Mouse (Mus musculus) small intestine, adult 2 months (tissue): ENCODE measurements around the gene Wfikkn2. TPM values are rescaled to one million over a fixed set of nuclear protein-coding genes. Genes with fewer than 3 reads are reported as not detected.

Source experiments
- H3K27ac ChIP-seq: fragments of 200-500 bp; 2 replicates; pipeline ENCODE4 v1.5.1; 2012; ENCODE audit warnings: low read depth, low read length, control low read depth, inconsistent platforms; ENCODE audit not compliant: insufficient read depth
- H3K27me3 ChIP-seq: fragments of 200-500 bp; 2 replicates; pipeline ENCODE4 v1.6.1; 2012; ENCODE audit warnings: mild to moderate bottlenecking, moderate library complexity, low read length, inconsistent platforms; ENCODE audit not compliant: control insufficient read depth, insufficient read depth
- H3K36me3 ChIP-seq: fragments of 200-500 bp; 2 replicates; pipeline ENCODE4 v1.6.1; 2012; ENCODE audit warnings: mild to moderate bottlenecking, low read length, control low read depth, inconsistent platforms; ENCODE audit not compliant: control insufficient read depth, insufficient read depth
- H3K4me1 ChIP-seq: fragments of 200-500 bp; 2 replicates; pipeline ENCODE4 v1.6.1; 2012; ENCODE audit warnings: low read length, inconsistent platforms, mixed read lengths; ENCODE audit not compliant: control insufficient read depth, insufficient read depth, insufficient read length
- H3K4me3 ChIP-seq: fragments of 200-500 bp; 2 replicates; pipeline ENCODE4 v1.5.1; 2012; ENCODE audit warnings: low read depth, mild to moderate bottlenecking, control low read depth, inconsistent platforms, low read length, moderate library complexity
- CTCF ChIP-seq: fragments of 200-500 bp; IDR thresholded peaks from 2 replicates; pipeline ENCODE4 v1.5.1; 2012; ENCODE audit warnings: low read depth, mild to moderate bottlenecking, control low read depth, inconsistent platforms, low read length, moderate library complexity, mixed read lengths; ENCODE audit not compliant: insufficient replicate concordance, insufficient read length; ENCODE audit errors: extremely low read depth
- POLR2A ChIP-seq: fragments of 200-500 bp; IDR thresholded peaks from 2 replicates; pipeline ENCODE4 v1.6.1; 2012; ENCODE audit warnings: low read depth, mild to moderate bottlenecking, control low read depth, inconsistent platforms, low read length, moderate library complexity
- WGBS: fragments of 180-500 bp; shearing (Covaris S2); methylation state at CpG from one replicate; pipeline ENCODE4 v1.1.7; 2018; 5-methylcytosine and 5-hydroxymethylcytosine counted together
- polyA plus RNA-seq: library from polyadenylated mRNA; depleted of rRNA; stranded (reverse); fragments of >200 nt; gene quantifications from 2 replicates; pipeline ENCODE4 v1.2.3, GENCODE M21; 2012

Wfikkn2 gene
- polyA plus RNA-seq, 1 experiment = 0.82 TPM

- TF ChIP-seq POLR2A (no peak), CTCF (no peak)
- WGBS = 71% methylated on average over 4 of the region's 4 CpGs
- Histone ChIP-seq H3K27me3 (no peaks in the 10 kb centered on the region), H3K36me3 (no peaks in the 10 kb centered on the region), H3K4me3 (no peak overlapping the region), H3K27ac (no peak overlapping the region), H3K4me1 (peaks cover 6% of the 10 kb centered on the region; the same call in 1 of the 2 replicates)
Observed at GRCm38 (mm10) chr11:94259814-94260213, 14.0 kb upstream of the Wfikkn2 start.

- H3K27me3 ChIP-seq = no peaks in the 10 kb centered on the region
- no peaks in the 10 kb centered on the region for H3K36me3 ChIP-seq
- no peak overlapping the region for H3K27ac ChIP-seq
- 74% methylated on average over 14 of the region's 14 CpGs for WGBS
- TF ChIP-seq POLR2A = no peak
- H3K4me3 ChIP-seq = no peak overlapping the region
- peaks cover 6% of the 10 kb centered on the region; the same call in 1 of the 2 replicates for H3K4me1 ChIP-seq
Observed at GRCm38 (mm10) chr11:94257987-94258386, 12.2 kb upstream of the Wfikkn2 start.

DNA sequence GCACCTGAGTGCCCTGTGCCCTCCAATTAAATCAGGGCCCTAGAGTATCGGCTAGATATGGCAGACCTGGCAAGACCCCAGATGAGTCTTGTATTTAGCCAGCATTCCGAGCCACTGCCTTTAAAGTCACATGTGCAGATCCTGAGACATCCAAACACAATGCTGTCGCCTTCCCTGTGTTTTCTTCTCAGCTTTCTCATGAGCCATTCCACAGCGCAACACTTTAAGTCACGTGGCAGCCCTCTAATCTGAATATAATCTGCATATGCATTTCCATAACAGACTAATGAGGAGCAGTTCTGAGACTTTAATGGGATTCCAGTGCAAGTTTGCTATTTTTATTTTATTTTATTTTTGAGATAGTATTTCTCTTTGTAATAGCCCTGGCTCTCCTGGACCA is 9.9 kb upstream of the Wfikkn2 start:
- H3K4me1 ChIP-seq = peaks cover 6% of the 10 kb centered on the region; the same call in 1 of the 2 replicates
- TF ChIP-seq POLR2A = no peak
- TF ChIP-seq CTCF = no peak
- H3K36me3 ChIP-seq = no peaks in the 10 kb centered on the region
- WGBS = 83% methylated on average over 5 of the region's 5 CpGs
- no peaks in the 10 kb centered on the region for H3K27me3 ChIP-seq
- no peak overlapping the region for H3K4me3 ChIP-seq
- no peak overlapping the region for H3K27ac ChIP-seq

GRCm38 (mm10) chr11:94253691-94254090 is 7.9 kb upstream of the Wfikkn2 start:
- no peak for TF ChIP-seq CTCF
- TF ChIP-seq POLR2A = no peak
- whole genome bisulfite sequencing = 82% methylated on average over 10 of the region's 10 CpGs
- no peaks in the 10 kb centered on the region for H3K36me3 ChIP-seq

DNA sequence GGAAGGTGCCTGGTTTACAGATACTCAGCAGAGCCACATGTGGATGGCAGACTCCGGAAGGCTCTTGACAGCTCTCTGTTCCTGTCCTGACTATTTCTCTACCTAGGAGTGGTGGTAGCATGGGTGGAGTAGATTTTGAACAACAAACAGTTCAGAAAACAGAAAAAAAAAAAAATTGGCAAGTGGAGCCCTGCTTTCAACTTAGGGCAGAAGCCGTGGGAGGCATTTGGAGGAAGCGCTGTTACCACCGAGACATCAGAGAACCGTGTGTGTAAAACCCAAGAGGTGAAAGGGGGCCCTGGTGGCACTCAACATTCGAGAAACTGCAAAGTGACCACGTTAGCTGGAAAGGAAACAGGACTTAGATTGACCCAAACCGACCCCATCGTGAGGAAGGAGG is 7.4 kb upstream of the Wfikkn2 start:
- H3K27ac ChIP-seq = no peak overlapping the region
- 77% methylated on average over 9 of the region's 9 CpGs for WGBS
- no peaks in the 10 kb centered on the region for H3K27me3 ChIP-seq
- TF ChIP-seq CTCF (no peak), POLR2A (no peak)
- peaks cover 6% of the 10 kb centered on the region; the same call in 1 of the 2 replicates for H3K4me1 ChIP-seq
- no peak overlapping the region for H3K4me3 ChIP-seq
- H3K36me3 ChIP-seq = no peaks in the 10 kb centered on the region

More at GRCm38 (mm10) chr11:94253691-94254090, 7.9 kb upstream of the Wfikkn2 start:
- H3K4me1 ChIP-seq = peaks cover 6% of the 10 kb centered on the region; the same call in 1 of the 2 replicates
- H3K27me3 ChIP-seq = no peaks in the 10 kb centered on the region
- H3K4me3 ChIP-seq = no peak overlapping the region
- no peak overlapping the region for H3K27ac ChIP-seq

- Histone ChIP-seq H3K27me3 (no peaks in the 10 kb centered on the region), H3K4me1 (no peaks in the 10 kb centered on the region; the same call in 1 of the 2 replicates), H3K36me3 (no peaks in the 10 kb centered on the region), H3K27ac (no peak overlapping the region), H3K4me3 (no peak overlapping the region)
- TF ChIP-seq POLR2A (no peak), CTCF (no peak)
- WGBS = 64% methylated on average over 8 of the region's 8 CpGs
Observed at GRCm38 (mm10) chr11:94246789-94247061, 920 bp upstream of the Wfikkn2 start.

DNA sequence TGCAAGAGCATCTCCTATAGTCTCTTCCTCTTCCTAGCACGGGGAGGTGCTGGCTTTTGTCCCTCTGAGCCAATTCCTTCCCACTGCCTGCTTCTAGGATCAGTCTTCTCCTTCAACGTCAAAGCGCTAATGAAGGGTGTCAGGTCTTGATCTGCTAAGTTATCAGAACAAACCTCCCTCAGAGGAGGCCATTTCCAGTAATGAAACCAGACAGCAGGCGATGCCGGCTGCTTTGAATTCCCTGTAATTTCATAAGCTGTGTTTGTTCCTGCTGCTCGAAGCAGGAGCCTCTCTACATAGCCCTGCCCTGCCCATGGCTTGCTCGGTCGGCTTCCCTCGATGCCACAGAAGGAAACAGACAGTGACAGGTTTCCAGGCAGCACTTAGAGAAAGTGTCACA is 1.4 kb downstream of the Wfikkn2 start:
- H3K27me3 ChIP-seq = no peaks in the 10 kb centered on the region
- no peaks in the 10 kb centered on the region for H3K36me3 ChIP-seq
- H3K4me1 ChIP-seq = no peaks in the 10 kb centered on the region; the same call in 1 of the 2 replicates
- TF ChIP-seq CTCF (no peak), POLR2A (no peak)
- WGBS = 76% methylated on average over 9 of the region's 9 CpGs
- no peak overlapping the region for H3K27ac ChIP-seq
- no peak overlapping the region for H3K4me3 ChIP-seq
